Mouse (Mus musculus) skeletal muscle tissue, adult 2 months (tissue): ENCODE data around the gene Plac1.
"Not testable (repeated sequence)": the region's sequence is repeated elsewhere in the genome, so short reads cannot be mapped to it uniquely, and the experiment has no call there.

Experiments
- DNase-seq: peaks from one replicate; pipeline ENCODE4 v3.0.0-alpha.2; 2012; ENCODE audit warnings: low read depth, low spot score

Plac1 gene

DNA sequence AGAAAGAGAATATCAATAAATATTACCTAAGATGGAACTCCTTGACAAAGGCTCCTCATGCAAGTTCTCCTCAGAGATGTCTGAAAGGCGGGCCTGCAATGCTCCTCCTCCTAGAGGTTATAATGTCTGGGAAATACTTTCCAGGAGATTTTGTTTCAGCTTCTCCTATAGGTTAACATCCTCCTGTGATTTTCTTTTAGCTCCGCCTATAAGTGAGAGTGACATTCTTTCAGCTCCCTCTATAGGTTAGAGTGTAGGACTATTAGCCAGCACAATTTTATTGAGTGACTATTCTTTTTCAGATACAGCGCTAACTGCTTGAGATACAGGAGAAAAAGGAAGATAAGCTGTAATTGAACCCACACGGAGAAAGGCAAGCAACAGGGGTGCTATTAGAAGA, at the start of gene Plac1:
Gene Plac1 (minus strand): TSS at position 101 of the 400 bp plus-strand sequence.
- no peak for DNase-seq

DNA sequence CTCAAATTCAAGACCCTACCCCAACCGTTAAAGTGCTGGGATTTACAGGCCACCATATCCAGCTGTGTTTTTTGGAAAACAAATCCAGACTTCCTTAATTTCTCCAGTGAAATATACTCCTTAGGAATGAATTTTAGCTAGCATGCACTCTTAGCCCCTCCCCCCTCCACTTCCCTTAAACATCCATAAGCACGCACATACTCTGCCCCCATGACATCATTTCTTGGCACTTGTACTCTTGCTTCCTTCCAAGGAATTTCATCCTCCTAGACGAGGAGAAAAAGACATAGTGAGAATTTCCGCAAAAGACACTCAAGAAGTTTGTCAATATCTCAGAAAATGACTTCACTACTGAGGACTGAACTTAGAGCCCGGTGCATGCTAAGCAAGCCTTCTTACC, 48.0 kb upstream of the Plac1 start:
- no peak for DNase-seq

GRCm38 (mm10) chrX:53273124-53273523, 33.2 kb upstream of the Plac1 start, which contains the start of gene Fam122c:
Fam122c (plus strand) TSS chrX:53273424.
- no peak for DNase-seq

GRCm38 (mm10) chrX:53271628-53272027, 31.7 kb upstream of the Plac1 start:
- DNase-seq = not testable (repeated sequence)

GRCm38 (mm10) chrX:53270063-53270432, 30.1 kb upstream of the Plac1 start:
- no peak for DNase-seq

- peak; percentile 90 for DNase-seq
Measured at GRCm38 (mm10) chrX:53269289-53270062, 29.6 kb upstream of the Plac1 start, which contains the start of gene Fam122b. Fam122b (minus strand) TSS chrX:53269805.

- peak; percentile 10 for DNase-seq
Measured at GRCm38 (mm10) chrX:53268856-53269255, 28.9 kb upstream of the Plac1 start.

- no peak for DNase-seq
Measured at GRCm38 (mm10) chrX:53266186-53266585, 26.3 kb upstream of the Plac1 start.

DNA sequence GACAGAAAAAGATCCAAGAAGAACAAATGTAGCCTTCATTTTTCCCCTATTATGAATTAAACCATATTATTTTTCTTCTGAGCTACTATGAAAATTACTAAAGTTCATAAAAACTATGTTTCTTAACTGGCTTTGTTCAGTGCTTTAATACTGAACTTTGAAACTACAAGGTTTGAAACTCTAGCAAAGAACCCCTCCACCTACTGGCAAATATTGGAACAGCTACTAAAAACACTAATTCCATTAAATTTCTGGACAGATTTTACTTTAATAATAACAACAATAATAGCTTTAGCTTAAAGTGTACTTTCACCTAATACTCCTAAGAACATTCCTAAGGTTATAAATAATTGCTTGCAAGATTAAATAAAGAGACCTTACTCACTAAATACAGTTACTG, 15.3 kb upstream of the Plac1 start:
- no peak for DNase-seq

DNA sequence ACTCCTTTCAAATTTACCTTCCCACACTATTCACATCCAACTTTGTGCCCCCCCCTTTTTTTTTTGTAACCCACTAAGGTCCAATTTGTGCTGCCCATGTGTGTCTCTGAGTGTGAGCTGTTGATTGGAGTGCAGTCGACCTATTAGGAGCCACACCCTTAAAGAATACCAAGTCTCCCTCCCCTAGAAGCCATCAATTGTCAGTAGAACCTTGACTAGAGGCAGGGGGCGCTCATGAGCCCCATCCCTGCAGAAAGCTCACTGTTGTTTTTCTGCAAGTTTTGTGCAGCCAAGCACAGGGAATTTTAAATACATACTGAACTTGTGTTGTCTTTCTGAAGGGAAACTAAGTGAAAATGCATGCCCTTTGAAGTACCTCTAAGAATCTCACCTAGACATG, 1.9 kb downstream of the Plac1 start:
- DNase-seq = no peak

- no peak for DNase-seq
Measured at GRCm38 (mm10) chrX:53236404-53236803, 3.5 kb downstream of the Plac1 start.

- DNase-seq = no peak
Measured at GRCm38 (mm10) chrX:53233689-53234088, 6.2 kb downstream of the Plac1 start.

DNA sequence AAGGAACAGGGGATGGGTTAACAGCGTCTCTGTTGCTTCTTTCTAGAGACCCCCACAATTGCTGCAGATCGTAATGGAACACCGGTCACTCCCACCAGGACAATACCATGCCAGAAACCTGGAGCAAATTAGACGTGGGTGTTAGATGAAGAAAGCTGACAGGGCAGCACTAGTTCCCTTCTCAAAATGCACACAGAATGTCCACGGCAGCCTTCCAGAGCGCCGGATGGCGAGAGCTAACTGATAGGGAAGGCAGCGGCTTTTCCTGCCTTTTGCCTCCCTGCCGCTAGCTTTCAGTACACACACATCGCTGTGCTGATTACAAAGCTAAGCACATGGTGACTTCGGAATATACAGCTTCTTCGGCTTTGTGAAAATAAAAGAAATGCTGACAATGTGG, 7.9 kb downstream of the Plac1 start:
- no peak for DNase-seq

GRCm38 (mm10) chrX:53224353-53224944, 15.5 kb downstream of the Plac1 start:
- DNase-seq = no peak

GRCm38 (mm10) chrX:53220855-53221254, 19.1 kb downstream of the Plac1 start:
- DNase-seq = peak; percentile 56

- DNase-seq = peak; percentile 39
Measured at GRCm38 (mm10) chrX:53214557-53215229, 25.2 kb downstream of the Plac1 start.

GRCm38 (mm10) chrX:53213838-53214237, 26.1 kb downstream of the Plac1 start:
- DNase-seq = peak; percentile 29

- DNase-seq = no peak
Measured at GRCm38 (mm10) chrX:53212485-53212884, 27.4 kb downstream of the Plac1 start.

GRCm38 (mm10) chrX:53211756-53212483, 28.0 kb downstream of the Plac1 start:
- peak; percentile 65 for DNase-seq

GRCm38 (mm10) chrX:53209431-53209830, 30.5 kb downstream of the Plac1 start:
- no peak for DNase-seq

- DNase-seq = no peak
Measured at GRCm38 (mm10) chrX:53204690-53205311, 35.1 kb downstream of the Plac1 start.
